Mouse (Mus musculus) liver, embryonic 15.5 days (tissue): ENCODE measurements around the gene Olfr1426. TPM values are rescaled to one million over a fixed set of nuclear protein-coding genes. Genes with fewer than 3 reads are reported as not detected.

Source experiments
- ATAC-seq: fragments of 200-750 bp; cut with Nextera tagmentation; 2 replicates; pipeline ENCODE4 v1.8.0; 2017; ENCODE audit warnings: moderate number of reproducible peaks, mild to moderate bottlenecking, moderate library complexity; ENCODE audit not compliant: insufficient read depth
- H3K27ac ChIP-seq: fragments of 300-500 bp; sonication (generic); replicated peaks from 2 replicates; pipeline ENCODE4 v1.5.1; 2015; ENCODE audit warnings: mild to moderate bottlenecking, inconsistent platforms
- H3K27me3 ChIP-seq: fragments of 300-500 bp; sonication (generic); 2 replicates; pipeline ENCODE4 v1.6.1; 2015; ENCODE audit warnings: mild to moderate bottlenecking, inconsistent platforms
- H3K36me3 ChIP-seq: fragments of 300-500 bp; sonication (generic); replicated peaks from 2 replicates; pipeline ENCODE4 v1.6.1; 2015; ENCODE audit warnings: moderate library complexity, mild to moderate bottlenecking, inconsistent platforms
- H3K4me1 ChIP-seq: fragments of 300-500 bp; sonication (generic); replicated peaks from 2 replicates; pipeline ENCODE4 v1.6.1; 2015; ENCODE audit warnings: inconsistent platforms
- H3K4me2 ChIP-seq: fragments of 300-500 bp; sonication (generic); 2 replicates; pipeline ENCODE4 v1.6.1; 2015; ENCODE audit warnings: moderate library complexity, mild to moderate bottlenecking, inconsistent platforms
- H3K4me3 ChIP-seq: fragments of 300-500 bp; sonication (generic); replicated peaks from 2 replicates; pipeline ENCODE4 v1.5.1; 2015; ENCODE audit warnings: mild to moderate bottlenecking, inconsistent platforms
- H3K9ac ChIP-seq: fragments of 300-500 bp; sonication (generic); 2 replicates; pipeline ENCODE4 v1.6.1; 2015; ENCODE audit warnings: moderate library complexity, mild to moderate bottlenecking, inconsistent platforms
- H3K9me3 ChIP-seq: fragments of 300-500 bp; sonication (generic); replicated peaks from 2 replicates; pipeline ENCODE4 v1.6.1; 2016; ENCODE audit warnings: inconsistent platforms
- WGBS: fragments of 180-500 bp; shearing (Covaris S2); methylation state at CpG from one replicate; pipeline ENCODE4 v1.1.7; 2015; ENCODE audit warnings: mixed read lengths; ENCODE audit not compliant: insufficient replicate concordance; 5-methylcytosine and 5-hydroxymethylcytosine counted together
- polyA plus RNA-seq: library from polyadenylated mRNA; unstranded; fragments of >200 nt; fragmentation: Nextera tagmentation; extraction: Ambion mirVana; gene quantifications from 2 replicates; pipeline ENCODE4 v1.2.1, GENCODE M21; 2015

Olfr1426 gene
- polyA plus RNA-seq, 1 experiment from 2014 or later: not detected

- Histone ChIP-seq H3K36me3 (no peaks in the 10 kb centered on the region), H3K9ac (no peak overlapping the region), H3K27ac (no peak overlapping the region), H3K4me1 (no peaks in the 10 kb centered on the region), H3K4me3 (no peak overlapping the region), H3K27me3 (no peaks in the 10 kb centered on the region), H3K4me2 (no peak overlapping the region), H3K9me3 (no peaks in the 10 kb centered on the region)
- WGBS: 74% methylated on average over 5 of the region's 5 CpGs
- ATAC-seq: no peak
These were observed 48.6 kb downstream of the Olfr1426 start for GRCm38 (mm10) chr19:12043163-12043562.

- Histone ChIP-seq H3K4me1 (no peaks in the 10 kb centered on the region), H3K27ac (no peak within 1 kb of the TSS), H3K4me3 (no peak within 1 kb of the TSS), H3K9me3 (no peaks in the 10 kb centered on the region), H3K4me2 (no peak within 1 kb of the TSS), H3K27me3 (no peaks in the 10 kb centered on the region), H3K9ac (no peak within 1 kb of the TSS), H3K36me3 (no peaks in the 10 kb centered on the region)
- no peak for ATAC-seq
- 43% methylated on average over 2 of the region's 2 CpGs for WGBS
These were observed 50.6 kb downstream of the Olfr1426 start, which contains the start of gene Olfr1423 for GRCm38 (mm10) chr19:12041217-12041616. Olfr1423 (minus strand) TSS chr19:12041317.

- no peak overlapping the region for H3K27ac ChIP-seq
- H3K4me3 ChIP-seq: no peak overlapping the region
- H3K4me2 ChIP-seq: no peak overlapping the region
- H3K9me3 ChIP-seq: no peaks in the 10 kb centered on the region
- H3K27me3 ChIP-seq: no peaks in the 10 kb centered on the region
- H3K9ac ChIP-seq: no peak overlapping the region
- no peaks in the 10 kb centered on the region for H3K36me3 ChIP-seq
- ATAC-seq: no peak
- H3K4me1 ChIP-seq: no peaks in the 10 kb centered on the region
These were observed 54.1 kb downstream of the Olfr1426 start for GRCm38 (mm10) chr19:12037727-12038126.

Other genes with a start within 250 kb of the Olfr1426 start
- not detected in 2 replicates for gene Olfr1418, start 230.9 kb downstream of the Olfr1426 start, polyA plus RNA-seq
- not detected in 2 replicates for gene Olfr1419, start 216.9 kb downstream of the Olfr1426 start, polyA plus RNA-seq
- gene Olfr1420, start 205.4 kb downstream of the Olfr1426 start, polyA plus RNA-seq: not detected in 2 replicates
- 6.1 TPM in 2 replicates for gene Patl1, start 179.6 kb downstream of the Olfr1426 start, polyA plus RNA-seq
- gene Osbp, start 126.1 kb downstream of the Olfr1426 start, polyA plus RNA-seq: 1.9 and 2.0 TPM in 2 replicates
- gene Olfr1423, start 50.7 kb downstream of the Olfr1426 start, polyA plus RNA-seq: 0.01 TPM in 1 of 2 replicates, not detected in the other
- gene Olfr1424, start 29.3 kb downstream of the Olfr1426 start, polyA plus RNA-seq: not detected in 2 replicates
- not detected in 2 replicates for gene Olfr1425, start 14.3 kb downstream of the Olfr1426 start, polyA plus RNA-seq
- not detected in 2 replicates for gene Olfr1427, start 11.3 kb upstream of the Olfr1426 start, polyA plus RNA-seq
- not detected in 2 replicates for gene Olfr1428, start 23.9 kb upstream of the Olfr1426 start, polyA plus RNA-seq
- not detected in 2 replicates for gene Olfr76, start 31.2 kb upstream of the Olfr1426 start, polyA plus RNA-seq
- not detected in 2 replicates for gene Olfr1555-ps1, start 78.1 kb upstream of the Olfr1426 start, polyA plus RNA-seq
- gene Olfr1431, start 108.6 kb upstream of the Olfr1426 start, polyA plus RNA-seq: not detected in 2 replicates
- gene Olfr1432, start 140.6 kb upstream of the Olfr1426 start, polyA plus RNA-seq: not detected in 2 replicates
- not detected in 2 replicates for gene Olfr262, start 149.6 kb upstream of the Olfr1426 start, polyA plus RNA-seq
- not detected in 2 replicates for gene Olfr235, start 169.0 kb upstream of the Olfr1426 start, polyA plus RNA-seq
- not detected in 2 replicates for gene Olfr1434, start 187.8 kb upstream of the Olfr1426 start, polyA plus RNA-seq
- gene Olfr1436, start 207.1 kb upstream of the Olfr1426 start, polyA plus RNA-seq: not detected in 2 replicates
- not detected in 2 replicates for gene Olfr1437, start 233.1 kb upstream of the Olfr1426 start, polyA plus RNA-seq
- gene Olfr1438-ps1, start 243.9 kb upstream of the Olfr1426 start, polyA plus RNA-seq: not detected in 2 replicates